Mouse (Mus musculus) testis, adult 2 months (tissue): ENCODE measurements around the gene Thbs4. TPM values are rescaled to one million over a fixed set of nuclear protein-coding genes. Genes with fewer than 3 reads are reported as not detected.

ENCODE experiments used
- H3K27ac ChIP-seq: fragments of 200-500 bp; 2 replicates; pipeline ENCODE4 v1.5.1; 2012; ENCODE audit warnings: low read depth, low read length; ENCODE audit not compliant: control insufficient read depth, insufficient read depth
- H3K27me3 ChIP-seq: fragments of 200-500 bp; 2 replicates; pipeline ENCODE4 v1.6.1; 2012; ENCODE audit warnings: mild to moderate bottlenecking, low read length, moderate library complexity; ENCODE audit not compliant: control insufficient read depth, insufficient read depth
- H3K36me3 ChIP-seq: fragments of 200-500 bp; 2 replicates; pipeline ENCODE4 v1.6.1; 2012; ENCODE audit warnings: mild to moderate bottlenecking, low read length; ENCODE audit not compliant: control insufficient read depth, insufficient read depth
- H3K4me1 ChIP-seq: fragments of 200-500 bp; 2 replicates; pipeline ENCODE4 v1.6.1; 2012; ENCODE audit warnings: low read length; ENCODE audit not compliant: control insufficient read depth, insufficient read depth
- H3K4me3 ChIP-seq: fragments of 200-500 bp; 2 replicates; pipeline ENCODE4 v1.5.1; 2012; ENCODE audit warnings: low read depth, mild to moderate bottlenecking, low read length, moderate library complexity, mixed read lengths; ENCODE audit not compliant: control insufficient read depth
- CTCF ChIP-seq: fragments of 200-500 bp; IDR thresholded peaks from 2 replicates; pipeline ENCODE4 v1.5.1; 2012; ENCODE audit warnings: low read depth, mild to moderate bottlenecking, inconsistent platforms, low read length, moderate library complexity; ENCODE audit not compliant: control insufficient read depth, insufficient read depth, insufficient replicate concordance
- POLR2A ChIP-seq: fragments of 200-500 bp; IDR thresholded peaks from 2 replicates; pipeline ENCODE4 v1.6.1; 2012; ENCODE audit warnings: low read depth, mild to moderate bottlenecking, inconsistent platforms, low read length, moderate library complexity; ENCODE audit not compliant: control insufficient read depth
- polyA plus RNA-seq: library from polyadenylated mRNA; depleted of rRNA; stranded (reverse); fragments of >200 nt; gene quantifications from 2 replicates; pipeline ENCODE4 v1.2.3, GENCODE M21; 2012

The Thbs4 gene
- polyA plus RNA-seq, 1 experiment = 0.14 TPM

DNA sequence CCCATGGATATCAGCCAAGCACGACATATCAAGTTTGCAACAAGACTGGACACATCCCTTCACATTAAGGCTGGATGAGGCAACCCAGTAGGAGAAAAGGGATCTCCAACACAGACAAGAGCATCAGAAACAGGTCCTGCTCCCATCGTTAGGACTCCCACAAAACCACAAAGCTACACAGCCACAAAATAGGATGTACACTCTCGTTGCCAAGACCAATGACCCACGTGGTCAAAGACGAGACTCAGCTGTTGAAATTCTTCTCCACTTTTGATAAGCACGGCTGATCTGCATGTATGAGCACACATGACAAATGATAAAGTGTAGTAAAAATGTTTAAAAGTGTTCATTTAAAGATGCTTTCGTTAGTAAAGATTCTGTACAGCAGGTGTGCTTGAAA, 16.0 kb downstream of the Thbs4 start:
- no peak overlapping the region for H3K4me3 ChIP-seq
- no peaks in the 10 kb centered on the region for H3K27me3 ChIP-seq
- no peak overlapping the region for H3K27ac ChIP-seq
- no peaks in the 10 kb centered on the region for H3K36me3 ChIP-seq
- peaks cover 6% of the 10 kb centered on the region for H3K4me1 ChIP-seq
- no peak for TF ChIP-seq POLR2A
- no peak for TF ChIP-seq CTCF

GRCm38 (mm10) chr13:92775916-92776315, 18.7 kb downstream of the Thbs4 start:
- H3K4me3 ChIP-seq = no peak overlapping the region
- TF ChIP-seq POLR2A (no peak), CTCF (no peak)
- peaks cover 6% of the 10 kb centered on the region for H3K4me1 ChIP-seq
- H3K36me3 ChIP-seq = no peaks in the 10 kb centered on the region
- H3K27ac ChIP-seq = no peak overlapping the region
- H3K27me3 ChIP-seq = no peaks in the 10 kb centered on the region

DNA sequence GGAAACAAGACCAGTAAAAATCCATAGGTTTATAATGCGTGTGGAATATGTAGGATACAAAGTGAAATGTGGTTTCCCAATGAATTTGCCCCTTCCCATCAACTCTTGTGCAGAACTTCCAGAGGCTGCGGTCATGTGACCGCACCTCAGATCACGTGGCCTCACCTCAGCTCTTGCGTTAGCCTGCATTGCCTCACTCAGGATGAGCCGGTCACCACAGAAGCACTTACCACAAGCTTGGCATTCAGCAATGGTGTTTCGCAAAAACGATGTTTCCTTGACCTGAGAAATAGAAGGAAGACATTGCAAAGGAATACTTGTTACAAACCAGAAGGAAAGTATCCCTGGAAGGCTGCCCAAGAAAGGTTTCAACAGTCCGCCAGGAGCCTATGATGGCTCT, 19.7 kb downstream of the Thbs4 start:
- Histone ChIP-seq H3K4me3 (peak overlapping the region; percentile 7), H3K4me1 (peaks cover 6% of the 10 kb centered on the region), H3K36me3 (no peaks in the 10 kb centered on the region), H3K27me3 (no peaks in the 10 kb centered on the region), H3K27ac (no peak overlapping the region)
- TF ChIP-seq POLR2A (no peak), CTCF (no peak)

DNA sequence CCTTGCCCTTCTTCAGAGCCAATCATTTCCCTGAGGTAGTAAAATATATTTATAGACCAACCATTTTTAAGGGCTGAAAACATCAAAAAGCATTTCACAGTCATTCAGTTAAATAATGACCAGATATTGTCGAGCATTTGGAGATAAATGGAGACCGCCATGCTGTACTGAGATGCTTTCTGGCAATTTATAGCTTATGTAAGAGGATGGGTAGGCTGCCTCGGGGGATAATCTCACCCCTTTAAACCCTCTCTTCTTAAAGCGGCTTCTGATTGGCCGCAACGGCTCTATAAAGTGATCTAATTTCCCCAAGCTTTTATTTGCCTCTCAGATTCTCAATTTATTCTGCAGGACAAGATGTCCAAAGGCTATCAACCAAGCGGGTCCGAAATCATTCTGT, 22.1 kb downstream of the Thbs4 start:
- TF ChIP-seq POLR2A = no peak
- TF ChIP-seq CTCF = no peak
- Histone ChIP-seq H3K27ac (no peak overlapping the region), H3K4me1 (peaks cover 6% of the 10 kb centered on the region), H3K36me3 (no peaks in the 10 kb centered on the region), H3K27me3 (no peaks in the 10 kb centered on the region), H3K4me3 (no peak overlapping the region)

DNA sequence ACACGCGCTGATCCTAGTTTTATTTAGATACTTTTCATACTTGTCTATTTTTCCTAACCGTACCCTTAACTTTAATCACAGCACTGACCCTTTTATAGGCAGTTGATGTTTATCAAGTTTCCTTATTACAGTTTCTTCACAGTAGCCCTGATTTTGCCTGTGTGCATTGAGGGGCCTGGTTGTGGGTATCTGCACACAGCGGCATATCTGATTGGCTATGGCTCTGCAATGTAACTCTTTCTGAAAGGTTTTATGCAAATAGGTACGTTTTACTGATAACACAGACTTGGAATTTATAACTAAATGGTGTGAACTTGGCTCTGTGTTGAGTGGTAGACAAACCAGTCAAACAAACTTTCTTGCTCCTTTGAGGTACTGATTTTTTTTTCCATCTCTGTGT, 23.1 kb downstream of the Thbs4 start:
- H3K4me3 ChIP-seq = no peak overlapping the region
- H3K27ac ChIP-seq = no peak overlapping the region
- peaks cover 6% of the 10 kb centered on the region for H3K4me1 ChIP-seq
- H3K27me3 ChIP-seq = no peaks in the 10 kb centered on the region
- TF ChIP-seq POLR2A = no peak
- TF ChIP-seq CTCF = no peak
- no peaks in the 10 kb centered on the region for H3K36me3 ChIP-seq

GRCm38 (mm10) chr13:92765454-92766242, 29.0 kb downstream of the Thbs4 start:
- TF ChIP-seq POLR2A (no peak), CTCF (no peak)
- no peaks in the 10 kb centered on the region for H3K27me3 ChIP-seq
- no peaks in the 10 kb centered on the region for H3K4me1 ChIP-seq
- H3K27ac ChIP-seq = no peak overlapping the region
- no peaks in the 10 kb centered on the region for H3K36me3 ChIP-seq
- H3K4me3 ChIP-seq = no peak overlapping the region

DNA sequence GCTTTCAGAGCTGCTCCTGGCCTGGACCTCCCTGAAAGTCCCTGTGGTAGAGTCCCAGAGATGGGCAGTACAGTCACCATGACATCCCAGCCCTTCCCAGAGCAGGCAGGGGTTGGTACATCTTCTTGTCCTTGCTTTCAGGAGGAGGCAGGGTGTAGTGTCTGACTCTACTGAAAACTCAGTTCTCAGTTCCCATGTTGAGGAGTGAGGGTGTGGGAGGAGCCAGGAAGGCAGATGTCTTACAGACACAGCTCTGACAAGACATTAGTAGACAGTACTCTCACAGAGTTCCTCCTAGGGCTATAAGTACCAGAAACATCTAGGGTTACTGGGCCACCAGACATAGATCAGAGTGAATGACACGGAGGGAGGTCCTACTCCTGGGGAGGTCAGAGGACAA, 32.3 kb downstream of the Thbs4 start:
- Histone ChIP-seq H3K36me3 (no peaks in the 10 kb centered on the region), H3K4me3 (no peak overlapping the region), H3K27me3 (no peaks in the 10 kb centered on the region), H3K27ac (no peak overlapping the region), H3K4me1 (no peaks in the 10 kb centered on the region)
- no peak for TF ChIP-seq POLR2A
- no peak for TF ChIP-seq CTCF

DNA sequence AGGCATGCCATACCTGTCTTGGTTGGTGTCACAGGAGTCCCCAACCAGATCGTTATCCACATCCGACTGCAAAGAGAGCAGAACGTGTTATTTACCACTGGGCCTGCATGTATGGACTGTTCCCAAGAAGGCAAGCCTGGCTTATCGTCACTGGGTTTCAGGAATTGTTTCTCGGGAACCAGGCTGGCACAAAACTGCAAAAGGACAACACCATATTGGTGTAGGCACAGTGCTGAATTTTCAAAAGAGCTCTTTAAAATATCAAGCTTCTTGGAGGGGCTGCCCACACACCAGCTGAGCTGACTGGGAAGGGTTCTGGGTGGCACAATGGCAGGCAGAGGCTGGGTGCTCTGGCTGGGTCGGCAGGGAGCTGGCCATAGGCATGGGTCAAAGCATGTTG, 34.1 kb downstream of the Thbs4 start:
- no peak overlapping the region for H3K4me3 ChIP-seq
- no peaks in the 10 kb centered on the region for H3K36me3 ChIP-seq
- no peaks in the 10 kb centered on the region for H3K27me3 ChIP-seq
- no peak overlapping the region for H3K27ac ChIP-seq
- no peaks in the 10 kb centered on the region for H3K4me1 ChIP-seq
- TF ChIP-seq POLR2A = no peak
- TF ChIP-seq CTCF = no peak
